Mouse (Mus musculus) neural tube, embryonic 15.5 days (tissue): ENCODE measurements around the gene S100a4. TPM values are rescaled to one million over a fixed set of nuclear protein-coding genes. Genes with fewer than 3 reads are reported as not detected.

Source experiments
- ATAC-seq: fragments of 200-750 bp; cut with Nextera tagmentation; 2 replicates; pipeline ENCODE4 v1.8.0; 2017; ENCODE audit warnings: mild to moderate bottlenecking, moderate TSS enrichment, moderate library complexity; ENCODE audit not compliant: low FRiP score
- H3K27ac ChIP-seq: fragments of 300-500 bp; sonication (generic); replicated peaks from 2 replicates; pipeline ENCODE4 v1.5.1; 2015; ENCODE audit warnings: mild to moderate bottlenecking, inconsistent platforms
- H3K27me3 ChIP-seq: fragments of 300-500 bp; sonication (generic); replicated peaks from 2 replicates; pipeline ENCODE4 v1.6.1; 2015; ENCODE audit warnings: inconsistent platforms
- H3K36me3 ChIP-seq: fragments of 300-500 bp; sonication (generic); 2 replicates; pipeline ENCODE4 v1.6.1; 2015; ENCODE audit warnings: inconsistent platforms
- H3K4me1 ChIP-seq: fragments of 300-500 bp; sonication (generic); 2 replicates; pipeline ENCODE4 v1.6.1; 2015; ENCODE audit warnings: inconsistent platforms
- H3K4me2 ChIP-seq: fragments of 300-500 bp; sonication (generic); 2 replicates; pipeline ENCODE4 v1.6.1; 2015; ENCODE audit warnings: inconsistent platforms, mild to moderate bottlenecking, moderate library complexity
- H3K4me3 ChIP-seq: fragments of 300-500 bp; sonication (generic); replicated peaks from 2 replicates; pipeline ENCODE4 v1.5.1; 2015; ENCODE audit warnings: mild to moderate bottlenecking, inconsistent platforms
- H3K9ac ChIP-seq: fragments of 300-500 bp; sonication (generic); replicated peaks from 2 replicates; pipeline ENCODE4 v1.6.1; 2015; ENCODE audit warnings: mild to moderate bottlenecking, inconsistent platforms
- H3K9me3 ChIP-seq: fragments of 300-500 bp; sonication (generic); replicated peaks from 2 replicates; pipeline ENCODE4 v1.6.1; 2016; ENCODE audit warnings: inconsistent platforms
- WGBS: fragments of 180-500 bp; shearing (Covaris S2); methylation state at CpG from one replicate; pipeline ENCODE4 v1.1.7; 2015; ENCODE audit warnings: mixed read lengths; 5-methylcytosine and 5-hydroxymethylcytosine counted together
- polyA plus RNA-seq: library from polyadenylated mRNA; unstranded; fragments of >200 nt; fragmentation: Nextera tagmentation; extraction: Ambion mirVana; gene quantifications from 2 replicates; pipeline ENCODE4 v1.2.1, GENCODE M21; 2015

The S100a4 gene
- polyA plus RNA-seq, 1 experiment from 2014 or later = 1.2 TPM

DNA sequence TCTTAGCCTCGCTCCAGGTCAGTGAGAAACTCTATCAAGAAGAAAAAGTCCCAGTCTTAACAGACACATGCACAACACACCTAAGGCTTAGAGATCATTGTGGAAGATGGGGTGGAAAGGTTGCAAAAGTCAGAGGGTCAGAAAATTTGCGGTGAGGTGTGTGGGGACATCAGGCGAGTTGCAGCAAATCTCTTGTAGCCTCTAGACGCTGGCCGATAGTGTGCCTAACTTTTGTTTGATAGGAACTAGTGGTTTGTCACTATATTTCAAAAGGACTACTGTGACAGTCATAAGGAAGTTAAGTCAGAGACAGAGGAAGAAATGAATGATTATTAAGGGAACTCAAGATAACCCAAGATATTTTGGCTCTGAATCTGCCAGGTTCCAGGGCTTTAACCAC lies 23.8 kb downstream of the S100a4 start:
- Histone ChIP-seq H3K36me3 (no peaks in the 10 kb centered on the region), H3K9me3 (no peaks in the 10 kb centered on the region), H3K4me1 (peaks cover 13% of the 10 kb centered on the region), H3K4me2 (no peak overlapping the region), H3K9ac (no peak overlapping the region), H3K4me3 (no peak overlapping the region), H3K27me3 (no peaks in the 10 kb centered on the region), H3K27ac (no peak overlapping the region)
- ATAC-seq = no peak
- 94% methylated on average over 5 of the region's 5 CpGs for WGBS

- WGBS = 63% methylated on average over 4 of the region's 4 CpGs
- Histone ChIP-seq H3K27me3 (no peaks in the 10 kb centered on the region), H3K4me2 (no peak overlapping the region), H3K27ac (no peak overlapping the region), H3K36me3 (no peaks in the 10 kb centered on the region), H3K4me3 (no peak overlapping the region), H3K9ac (no peak overlapping the region), H3K4me1 (peaks cover 13% of the 10 kb centered on the region), H3K9me3 (no peaks in the 10 kb centered on the region)
- no peak for ATAC-seq
These were observed 24.2 kb downstream of the S100a4 start for GRCm38 (mm10) chr3:90627807-90628206.

DNA sequence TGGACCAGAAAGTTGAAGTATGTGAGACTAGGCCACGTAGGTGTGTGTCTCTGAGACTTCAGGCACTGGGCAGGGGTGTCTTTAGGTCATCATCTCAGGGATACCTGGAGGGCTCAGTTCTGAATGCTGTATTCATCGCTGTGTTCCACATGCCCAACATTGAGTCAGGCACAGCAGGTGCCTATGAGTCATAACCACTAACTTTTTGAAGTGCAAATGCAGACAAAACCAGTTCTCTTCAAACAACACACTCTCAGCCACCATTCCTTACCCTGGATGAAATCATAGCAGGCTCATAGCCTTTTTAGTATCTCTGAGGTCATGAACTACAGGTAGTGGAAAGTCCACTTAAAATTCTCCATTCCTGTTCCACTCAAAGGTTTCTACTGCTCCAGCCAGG lies 25.7 kb downstream of the S100a4 start:
- Histone ChIP-seq H3K4me2 (no peak overlapping the region), H3K4me3 (no peak overlapping the region), H3K27ac (no peak overlapping the region), H3K4me1 (no peaks in the 10 kb centered on the region; the same call in 1 of the 2 replicates), H3K27me3 (no peaks in the 10 kb centered on the region), H3K9me3 (no peaks in the 10 kb centered on the region), H3K9ac (no peak overlapping the region), H3K36me3 (no peaks in the 10 kb centered on the region)
- ATAC-seq = no peak
- WGBS = 85% methylated on average over 2 of the region's 2 CpGs

DNA sequence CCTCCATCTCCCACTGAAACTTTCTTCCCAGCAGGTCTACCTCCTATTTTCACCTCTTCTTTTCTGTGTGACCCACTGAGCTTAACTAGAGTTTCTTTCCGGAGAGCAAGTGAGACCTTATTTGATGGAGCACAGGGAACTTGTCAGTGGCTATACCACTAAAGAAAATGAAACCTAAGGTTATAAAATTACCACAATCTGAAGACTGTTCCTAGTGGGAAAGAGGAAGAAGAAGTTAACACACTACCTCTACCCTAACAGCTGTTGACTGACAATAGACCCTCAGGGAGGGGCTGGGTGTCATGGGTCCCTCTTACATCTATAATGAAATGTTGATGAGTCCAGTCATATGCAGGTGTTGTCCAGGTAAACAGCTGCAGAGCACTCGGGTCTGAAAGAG lies 28.4 kb downstream of the S100a4 start:
- ATAC-seq = no peak
- no peak overlapping the region for H3K27ac ChIP-seq
- H3K9me3 ChIP-seq = no peaks in the 10 kb centered on the region
- no peaks in the 10 kb centered on the region for H3K4me1 ChIP-seq
- no peak overlapping the region for H3K4me3 ChIP-seq
- no peaks in the 10 kb centered on the region for H3K27me3 ChIP-seq
- no peak overlapping the region for H3K4me2 ChIP-seq
- no peaks in the 10 kb centered on the region for H3K36me3 ChIP-seq
- WGBS = 78% methylated on average over 2 of the region's 2 CpGs
- no peak overlapping the region for H3K9ac ChIP-seq

DNA sequence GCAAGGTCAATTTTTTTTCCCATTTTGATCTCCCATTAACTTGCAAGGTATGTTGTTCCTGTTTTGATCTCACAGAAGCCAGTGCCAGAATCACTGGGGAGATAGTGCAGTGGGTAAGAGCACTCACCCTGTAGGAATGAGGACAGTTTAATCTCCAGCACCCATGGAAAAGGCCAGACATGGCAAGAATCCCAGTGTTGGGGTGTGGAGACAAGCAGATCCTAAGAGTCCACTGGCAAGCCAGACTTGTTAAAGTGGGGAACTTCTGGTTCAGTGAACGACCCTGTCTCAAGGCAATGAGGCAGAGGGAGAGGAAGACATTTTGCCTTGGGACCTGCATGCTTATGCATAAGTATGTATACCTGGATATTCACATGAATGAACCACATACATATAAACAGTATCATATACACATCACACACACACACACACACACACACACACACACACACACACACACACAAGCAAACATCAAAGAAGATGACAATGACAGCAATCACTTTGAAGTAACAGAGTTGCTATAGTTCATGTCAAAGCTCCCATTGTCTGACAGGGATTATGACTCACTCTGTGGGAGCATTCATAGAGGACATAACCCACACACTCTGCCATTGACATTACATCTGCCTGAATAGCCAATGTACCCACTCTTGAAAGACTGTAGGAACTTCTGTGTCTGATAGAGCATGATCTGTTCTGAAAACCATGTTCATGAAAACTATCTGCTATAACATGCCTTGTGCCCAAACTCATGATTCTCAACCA lies 35.1 kb downstream of the S100a4 start:
- ATAC-seq = no peak
- no peak overlapping the region for H3K4me2 ChIP-seq
- 62% methylated on average over 1 of the region's 1 CpGs for WGBS
- no peaks in the 10 kb centered on the region for H3K36me3 ChIP-seq
- no peak overlapping the region for H3K9ac ChIP-seq
- no peak overlapping the region for H3K27ac ChIP-seq
- H3K4me1 ChIP-seq = no peaks in the 10 kb centered on the region
- H3K27me3 ChIP-seq = no peaks in the 10 kb centered on the region
- H3K9me3 ChIP-seq = no peaks in the 10 kb centered on the region
- no peak overlapping the region for H3K4me3 ChIP-seq

DNA sequence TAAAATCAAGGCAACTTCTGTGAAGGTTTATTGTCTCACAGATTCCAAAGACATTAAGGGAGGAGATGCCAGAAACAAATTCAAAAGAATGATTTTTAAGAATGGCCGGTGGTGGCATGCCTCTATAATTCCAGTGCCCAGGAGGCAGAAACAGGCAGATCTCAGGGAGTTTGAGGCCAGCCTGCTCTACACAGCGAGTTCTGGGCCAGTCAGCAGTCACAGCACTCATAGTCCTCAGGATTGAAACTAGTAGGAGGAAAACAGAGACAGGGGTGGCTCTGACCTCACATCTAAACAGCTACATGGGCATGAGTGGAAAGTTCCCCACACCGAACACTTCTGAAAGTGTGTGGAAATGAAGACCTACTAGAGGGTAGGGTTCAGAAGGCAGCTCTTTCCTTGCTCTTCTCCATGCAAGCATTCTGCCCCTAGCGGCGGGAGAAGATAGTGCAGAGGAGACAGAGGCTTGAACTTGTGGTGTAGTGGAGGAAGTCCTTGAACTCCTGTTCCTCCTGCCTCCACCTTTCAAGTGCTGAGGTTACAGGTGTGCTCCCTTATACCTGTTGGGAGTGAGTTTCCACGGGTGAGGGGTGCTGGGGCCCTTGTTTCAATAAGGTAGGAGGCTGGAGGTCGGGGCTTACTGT lies 36.1 kb downstream of the S100a4 start:
- H3K4me3 ChIP-seq = no peak overlapping the region
- WGBS = 52% methylated on average over 7 of the region's 7 CpGs
- H3K4me1 ChIP-seq = no peaks in the 10 kb centered on the region
- no peak overlapping the region for H3K27ac ChIP-seq
- no peaks in the 10 kb centered on the region for H3K36me3 ChIP-seq
- no peaks in the 10 kb centered on the region for H3K27me3 ChIP-seq
- no peaks in the 10 kb centered on the region for H3K9me3 ChIP-seq
- no peak overlapping the region for H3K9ac ChIP-seq
- no peak for ATAC-seq
- no peak overlapping the region for H3K4me2 ChIP-seq

DNA sequence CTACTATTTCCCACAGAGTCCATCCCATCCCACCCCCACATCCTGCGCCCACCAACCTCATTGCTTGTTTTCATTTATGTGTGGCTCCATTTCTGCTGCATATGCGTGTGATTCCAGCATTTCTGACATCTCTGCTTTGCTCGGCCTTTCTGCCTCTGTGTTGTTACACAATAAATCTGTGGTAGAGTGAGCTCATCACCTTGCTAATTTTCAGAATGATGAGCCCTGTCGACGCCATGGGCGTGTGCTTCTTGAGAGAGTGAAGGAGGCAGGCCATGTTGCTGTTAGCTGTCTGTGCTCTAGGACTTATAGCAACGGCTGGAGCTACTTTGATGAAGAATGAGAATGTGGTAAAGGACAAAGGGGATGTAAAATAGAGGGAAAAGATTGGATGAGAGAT lies 37.4 kb downstream of the S100a4 start:
- no peaks in the 10 kb centered on the region for H3K27me3 ChIP-seq
- H3K4me3 ChIP-seq = no peak overlapping the region
- no peak overlapping the region for H3K27ac ChIP-seq
- no peak overlapping the region for H3K4me2 ChIP-seq
- no peak for ATAC-seq
- H3K36me3 ChIP-seq = no peaks in the 10 kb centered on the region
- no peaks in the 10 kb centered on the region for H3K9me3 ChIP-seq
- 87% methylated on average over 7 of the region's 7 CpGs for WGBS
- no peak overlapping the region for H3K9ac ChIP-seq
- H3K4me1 ChIP-seq = no peaks in the 10 kb centered on the region

GRCm38 (mm10) chr3:90644220-90644619 lies 40.6 kb downstream of the S100a4 start:
- H3K9me3 ChIP-seq = no peaks in the 10 kb centered on the region
- WGBS = 53% methylated on average over 3 of the region's 3 CpGs
- H3K36me3 ChIP-seq = no peaks in the 10 kb centered on the region
- H3K27ac ChIP-seq = no peak overlapping the region
- no peak for ATAC-seq
- H3K9ac ChIP-seq = no peak overlapping the region
- no peaks in the 10 kb centered on the region for H3K27me3 ChIP-seq
- H3K4me1 ChIP-seq = no peaks in the 10 kb centered on the region
- no peak overlapping the region for H3K4me3 ChIP-seq
- H3K4me2 ChIP-seq = no peak overlapping the region

- Histone ChIP-seq H3K36me3 (no peaks in the 10 kb centered on the region), H3K27ac (no peak overlapping the region), H3K27me3 (no peaks in the 10 kb centered on the region), H3K9ac (no peak overlapping the region), H3K4me1 (no peaks in the 10 kb centered on the region), H3K9me3 (no peaks in the 10 kb centered on the region), H3K4me3 (no peak overlapping the region), H3K4me2 (no peak overlapping the region)
- no peak for ATAC-seq
- 87% methylated on average over 1 of the region's 1 CpGs for WGBS
These were observed 43.7 kb downstream of the S100a4 start for GRCm38 (mm10) chr3:90647291-90647690.

DNA sequence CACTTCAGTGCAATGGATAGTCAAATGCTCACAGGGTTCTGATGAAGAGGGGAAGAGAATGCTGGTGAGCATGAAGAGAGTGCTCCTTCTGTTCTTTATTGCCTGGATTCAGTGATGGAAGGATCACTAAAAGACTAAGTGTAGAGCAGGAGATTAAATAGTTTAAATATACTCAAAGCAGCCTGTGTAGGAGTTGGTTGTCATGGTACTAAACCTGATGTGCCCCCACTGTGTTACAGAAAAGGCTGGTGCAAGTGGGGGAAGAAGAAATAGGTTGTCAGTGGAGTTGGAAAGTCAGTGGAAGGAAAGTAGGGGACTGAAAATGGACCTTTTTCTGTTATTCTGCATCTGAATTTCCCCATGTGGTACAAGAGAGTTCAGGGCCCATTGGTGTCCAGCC lies 45.4 kb downstream of the S100a4 start:
- H3K27me3 ChIP-seq = 0 out of 2 replicates have a peak, but pooled peaks cover 5% of the 10 kb centered on the region
- H3K4me2 ChIP-seq = no peak overlapping the region
- no peaks in the 10 kb centered on the region for H3K9me3 ChIP-seq
- no peak overlapping the region for H3K4me3 ChIP-seq
- H3K9ac ChIP-seq = no peak overlapping the region
- no peak overlapping the region for H3K27ac ChIP-seq
- H3K36me3 ChIP-seq = no peaks in the 10 kb centered on the region
- ATAC-seq = no peak
- no peaks in the 10 kb centered on the region for H3K4me1 ChIP-seq

GRCm38 (mm10) chr3:90649832-90650231 lies 46.3 kb downstream of the S100a4 start:
- 97% methylated on average over 2 of the region's 2 CpGs for WGBS
- Histone ChIP-seq H3K4me1 (no peaks in the 10 kb centered on the region), H3K9ac (no peak overlapping the region), H3K27ac (no peak overlapping the region), H3K36me3 (no peaks in the 10 kb centered on the region), H3K27me3 (0 out of 2 replicates have a peak, but pooled peaks cover 5% of the 10 kb centered on the region), H3K4me2 (no peak overlapping the region), H3K4me3 (no peak overlapping the region), H3K9me3 (no peaks in the 10 kb centered on the region)
- no peak for ATAC-seq

GRCm38 (mm10) chr3:90652878-90653508 lies 49.4 kb downstream of the S100a4 start:
- H3K9me3 ChIP-seq = no peaks in the 10 kb centered on the region
- no peak overlapping the region for H3K9ac ChIP-seq
- peak; percentile 88 for ATAC-seq
- H3K4me1 ChIP-seq = no peaks in the 10 kb centered on the region
- H3K27ac ChIP-seq = no peak overlapping the region
- H3K4me2 ChIP-seq = no peak overlapping the region
- 39% methylated on average over 5 of the region's 5 CpGs for WGBS
- H3K4me3 ChIP-seq = no peak overlapping the region
- H3K27me3 ChIP-seq = 0 out of 2 replicates have a peak, but pooled peaks cover 5% of the 10 kb centered on the region
- no peaks in the 10 kb centered on the region for H3K36me3 ChIP-seq
